Mouse (Mus musculus): ENCODE data around the gene Dgkz. TPM values are rescaled to one million over a fixed set of nuclear protein-coding genes. Genes with fewer than 3 reads are reported as not detected.

Gene Dgkz
- polyA plus RNA-seq, 1 experiment from 2014 or later, result 36.3 TPM

DNA sequence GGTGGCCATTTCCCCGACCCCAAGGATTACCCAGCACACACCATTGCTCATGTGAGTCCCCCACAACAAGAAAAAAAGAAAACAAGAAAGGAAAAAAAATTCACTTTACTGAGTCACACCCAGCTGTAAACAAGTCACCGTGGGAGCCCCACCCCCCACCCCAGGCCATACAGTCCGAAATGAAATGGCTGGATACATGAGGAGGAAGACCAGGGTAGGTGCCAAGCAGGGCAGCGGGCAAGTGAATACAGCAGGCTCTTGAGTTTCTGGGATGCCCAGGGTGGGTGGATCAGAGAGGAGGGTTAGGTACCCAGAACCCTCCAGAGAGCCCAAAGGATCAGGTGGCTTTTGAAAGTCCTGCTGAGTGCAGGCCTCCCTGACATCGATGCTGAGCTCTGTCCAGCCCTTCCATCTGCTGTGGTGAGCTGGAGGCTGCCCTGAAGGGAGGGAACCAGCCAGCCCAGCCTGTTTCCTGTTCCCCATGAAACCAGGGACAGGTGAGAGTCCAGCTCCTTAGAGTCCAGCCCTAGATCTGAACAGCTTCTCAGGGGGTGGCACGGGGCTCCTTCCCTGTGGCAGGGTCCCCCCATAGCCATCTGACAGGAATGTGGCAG, 42.8 kb downstream of the Dgkz start:
- H3K4me2 ChIP-seq (replicated peaks), result peak overlapping the region; percentile 78
- no peaks in the 10 kb centered on the region for H3K9me3 ChIP-seq (replicated peaks)
- no peak overlapping the region for H3K4me3 ChIP-seq (replicated peaks)
- peak overlapping the region; percentile 35; the same call in 1 of the 2 replicates for H3K27ac ChIP-seq (replicated peaks)
- no peaks in the 10 kb centered on the region for H3K27me3 ChIP-seq
- no peak overlapping the region for H3K9ac ChIP-seq
- peaks cover 41% of the 10 kb centered on the region for H3K4me1 ChIP-seq
- 17% methylated on average over 6 of the region's 6 CpGs for WGBS
- ATAC-seq (ENCODE audit: insufficient number of reproducible peaks, low FRiP score, low TSS enrichment, low read depth), result no peak
- peaks cover 39% of the 10 kb centered on the region for H3K36me3 ChIP-seq

DNA sequence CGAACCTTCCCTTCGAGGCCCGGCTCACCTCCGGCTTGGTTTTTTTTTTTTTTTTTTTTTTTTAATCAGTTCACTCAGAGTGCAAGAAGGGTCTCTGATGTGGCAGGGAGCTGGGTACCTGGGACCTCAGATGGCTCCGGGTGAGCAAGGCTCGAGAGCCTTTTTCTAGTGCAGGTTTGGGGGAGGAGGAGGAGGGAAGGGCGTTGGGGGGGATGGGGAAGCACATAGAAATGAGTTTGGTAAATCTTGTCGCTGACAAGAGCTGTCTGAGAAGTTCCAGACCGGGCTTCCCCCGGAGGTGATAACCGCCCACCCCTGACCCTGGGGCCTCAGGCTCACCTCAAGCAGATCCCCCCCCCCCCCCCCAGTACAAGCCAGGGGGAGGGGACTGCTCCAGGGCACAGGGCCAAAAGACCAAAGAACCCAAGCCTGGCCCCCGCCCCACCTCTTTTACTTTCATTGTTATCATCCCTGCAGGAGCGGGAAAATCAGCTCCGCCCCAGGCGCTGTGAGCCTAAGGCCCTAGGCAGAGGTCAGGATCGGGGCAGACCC, 43.4 kb downstream of the Dgkz start, which contains the start of gene Mdk:
Gene Mdk, minus strand, starts transcription at position 138 of the 552 bp plus-strand sequence.
- H3K9ac ChIP-seq, result peak within 1 kb of the TSS; percentile 77
- H3K27me3 ChIP-seq, result no peaks in the 10 kb centered on the region
- H3K27ac ChIP-seq (replicated peaks), result peak within 1 kb of the TSS; percentile 92
- no peak for ATAC-seq (ENCODE audit: insufficient number of reproducible peaks, low FRiP score, low TSS enrichment, low read depth)
- 6% methylated on average over 16 of the region's 16 CpGs for WGBS
- H3K36me3 ChIP-seq, result peaks cover 32% of the 10 kb centered on the region
- peaks cover 43% of the 10 kb centered on the region for H3K4me1 ChIP-seq
- no peaks in the 10 kb centered on the region for H3K9me3 ChIP-seq (replicated peaks)
- peak within 1 kb of the TSS; percentile 70 for H3K4me3 ChIP-seq (replicated peaks)
- H3K4me2 ChIP-seq (replicated peaks), result peak within 1 kb of the TSS; percentile 78

DNA sequence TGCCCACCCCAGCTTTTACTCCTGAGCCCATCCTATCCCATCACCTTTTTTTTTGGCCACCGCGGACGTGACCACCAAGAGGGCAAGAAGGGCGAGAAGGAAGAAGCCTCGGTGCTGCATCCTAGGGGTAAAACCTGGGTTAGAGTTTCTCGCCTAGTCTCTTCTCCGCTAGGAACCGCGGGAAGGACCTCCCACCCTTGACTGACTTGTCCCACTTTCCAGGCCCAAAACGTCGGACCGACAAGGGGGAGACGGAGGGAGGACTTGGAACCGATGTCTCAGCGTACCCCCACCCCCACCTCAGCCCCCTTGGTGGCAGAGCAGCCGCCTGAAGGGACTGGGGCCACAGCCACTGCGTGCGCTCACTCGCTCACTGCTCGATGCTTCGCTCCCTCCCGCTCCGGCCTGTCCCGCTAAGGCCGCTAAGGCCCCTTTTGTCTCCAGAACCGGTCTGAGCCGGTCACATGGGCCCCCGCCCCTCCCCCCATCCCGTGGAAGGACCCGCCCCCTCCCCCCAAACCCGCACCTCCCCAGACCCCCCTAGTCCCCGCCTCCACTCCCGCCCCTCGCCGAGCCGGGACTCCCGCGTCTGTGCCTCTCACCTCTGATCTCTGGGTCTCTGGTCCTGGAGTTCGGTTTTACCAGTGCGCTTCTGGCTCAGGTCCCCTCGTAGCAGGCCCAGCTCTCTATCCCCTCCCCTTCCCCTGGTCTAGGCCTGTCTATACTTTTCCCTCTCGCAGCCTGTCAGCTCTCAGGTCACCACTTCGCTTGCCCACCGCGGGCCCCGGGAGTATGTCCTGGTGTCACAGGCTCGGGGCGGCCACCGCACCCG, 44.1 kb downstream of the Dgkz start:
- H3K9ac ChIP-seq, result peak overlapping the region; percentile 77
- WGBS, result 2% methylated on average over 44 of the region's 50 CpGs
- H3K4me2 ChIP-seq (replicated peaks), result peak overlapping the region; percentile 78
- H3K27me3 ChIP-seq, result no peaks in the 10 kb centered on the region
- H3K9me3 ChIP-seq (replicated peaks), result no peaks in the 10 kb centered on the region
- peak overlapping the region; percentile 92 for H3K27ac ChIP-seq (replicated peaks)
- peak overlapping the region; percentile 70 for H3K4me3 ChIP-seq (replicated peaks)
- ATAC-seq (ENCODE audit: insufficient number of reproducible peaks, low FRiP score, low TSS enrichment, low read depth), result peak; percentile 62
- H3K36me3 ChIP-seq, result peaks cover 26% of the 10 kb centered on the region
- H3K4me1 ChIP-seq, result peaks cover 43% of the 10 kb centered on the region

DNA sequence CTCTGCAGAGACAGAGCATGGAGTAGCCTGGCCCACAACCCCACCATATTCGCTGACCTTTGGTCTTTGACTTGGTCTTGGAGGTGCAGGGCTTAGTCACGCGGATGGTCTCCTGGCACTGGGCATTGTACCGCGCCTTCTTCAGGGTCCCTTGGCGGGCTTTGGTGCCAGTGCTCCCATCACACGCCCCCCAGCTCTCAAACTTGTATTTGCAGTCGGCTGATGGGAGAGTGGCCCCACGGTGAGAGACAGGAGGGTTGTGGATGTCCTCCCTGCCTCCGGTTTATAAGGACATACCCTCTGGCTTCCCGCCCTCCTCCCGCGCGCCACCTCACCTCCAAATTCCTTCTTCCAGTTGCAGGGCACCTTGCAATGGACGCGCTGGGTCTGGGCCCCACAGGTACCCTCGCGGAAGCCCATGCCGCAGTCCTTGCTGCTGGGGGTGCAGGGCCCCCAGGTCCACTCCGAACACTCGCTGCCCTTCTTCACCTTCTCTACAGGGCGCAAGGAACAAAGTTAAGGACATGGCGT, 44.8 kb downstream of the Dgkz start:
- peak overlapping the region; percentile 92 for H3K27ac ChIP-seq (replicated peaks)
- peaks cover 18% of the 10 kb centered on the region for H3K36me3 ChIP-seq
- H3K4me3 ChIP-seq (replicated peaks), result peak overlapping the region; percentile 70
- whole genome bisulfite sequencing, result 2% methylated on average over 23 of the region's 23 CpGs
- H3K9me3 ChIP-seq (replicated peaks), result no peaks in the 10 kb centered on the region
- no peaks in the 10 kb centered on the region for H3K27me3 ChIP-seq
- ATAC-seq (ENCODE audit: insufficient number of reproducible peaks, low FRiP score, low TSS enrichment, low read depth), result no peak
- H3K4me1 ChIP-seq, result peaks cover 43% of the 10 kb centered on the region
- H3K4me2 ChIP-seq (replicated peaks), result peak overlapping the region; percentile 78
- H3K9ac ChIP-seq, result peak overlapping the region; percentile 77

DNA sequence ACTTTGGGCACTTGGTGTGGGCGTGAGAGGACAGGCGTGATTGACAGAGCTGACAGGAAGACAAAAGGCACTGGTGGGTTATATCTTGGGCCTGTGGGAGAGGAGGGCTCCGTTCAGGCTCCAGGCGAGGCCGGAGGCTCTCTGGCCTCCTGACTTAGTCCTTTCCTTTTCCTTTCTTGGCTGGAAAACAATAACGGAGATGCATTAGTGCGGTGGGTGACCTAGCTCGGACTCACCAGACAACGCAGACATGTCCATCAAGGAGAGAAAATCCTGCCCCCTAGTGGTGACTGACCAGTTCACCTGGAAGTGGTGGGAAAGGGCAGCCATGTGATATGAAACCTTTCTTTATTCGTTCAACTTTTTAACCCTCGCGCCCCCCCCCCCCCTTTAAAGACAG, 45.7 kb downstream of the Dgkz start:
- H3K27me3 ChIP-seq, result peaks cover 5% of the 10 kb centered on the region; the same call in 1 of the 2 replicates
- H3K4me3 ChIP-seq (replicated peaks), result peak overlapping the region; percentile 70
- no peaks in the 10 kb centered on the region for H3K9me3 ChIP-seq (replicated peaks)
- H3K9ac ChIP-seq, result no peak overlapping the region
- WGBS, result 12% methylated on average over 12 of the region's 12 CpGs
- ATAC-seq (ENCODE audit: insufficient number of reproducible peaks, low FRiP score, low TSS enrichment, low read depth), result no peak
- H3K36me3 ChIP-seq, result peaks cover 9% of the 10 kb centered on the region
- peak overlapping the region; percentile 78 for H3K4me2 ChIP-seq (replicated peaks)
- no peak overlapping the region for H3K27ac ChIP-seq (replicated peaks)
- H3K4me1 ChIP-seq, result peaks cover 43% of the 10 kb centered on the region

DNA sequence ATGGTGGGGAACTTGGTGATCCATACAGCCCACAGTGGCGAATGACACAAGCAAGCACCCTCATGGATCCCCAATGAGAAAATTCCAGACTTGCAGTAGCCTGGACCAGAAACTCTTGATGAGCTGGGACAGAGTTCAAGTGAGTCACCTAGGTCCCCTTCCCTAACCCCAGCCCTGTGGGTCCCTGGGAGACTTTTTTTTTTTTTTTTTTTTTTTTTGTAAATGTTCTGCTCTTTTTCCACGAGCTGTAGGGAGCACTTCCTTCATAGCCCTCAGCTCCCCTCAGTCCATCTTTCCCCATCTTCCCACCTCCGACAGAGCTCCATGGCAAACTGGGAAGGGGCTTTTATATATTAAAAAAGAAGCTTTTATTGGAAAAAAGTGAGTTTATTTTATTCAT, 46.2 kb downstream of the Dgkz start:
- ATAC-seq (ENCODE audit: insufficient number of reproducible peaks, low FRiP score, low TSS enrichment, low read depth), result no peak
- Histone ChIP-seq H3K36me3 (peaks cover 5% of the 10 kb centered on the region), H3K4me2 (replicated peaks) (peak overlapping the region; percentile 78; the same call in 1 of the 2 replicates), H3K4me3 (replicated peaks) (no peak overlapping the region), H3K4me1 (peaks cover 43% of the 10 kb centered on the region), H3K9me3 (replicated peaks) (no peaks in the 10 kb centered on the region), H3K27me3 (peaks cover 8% of the 10 kb centered on the region; the same call in 1 of the 2 replicates), H3K27ac (replicated peaks) (no peak overlapping the region), H3K9ac (no peak overlapping the region)
- whole genome bisulfite sequencing, result 63% methylated on average over 3 of the region's 3 CpGs

DNA sequence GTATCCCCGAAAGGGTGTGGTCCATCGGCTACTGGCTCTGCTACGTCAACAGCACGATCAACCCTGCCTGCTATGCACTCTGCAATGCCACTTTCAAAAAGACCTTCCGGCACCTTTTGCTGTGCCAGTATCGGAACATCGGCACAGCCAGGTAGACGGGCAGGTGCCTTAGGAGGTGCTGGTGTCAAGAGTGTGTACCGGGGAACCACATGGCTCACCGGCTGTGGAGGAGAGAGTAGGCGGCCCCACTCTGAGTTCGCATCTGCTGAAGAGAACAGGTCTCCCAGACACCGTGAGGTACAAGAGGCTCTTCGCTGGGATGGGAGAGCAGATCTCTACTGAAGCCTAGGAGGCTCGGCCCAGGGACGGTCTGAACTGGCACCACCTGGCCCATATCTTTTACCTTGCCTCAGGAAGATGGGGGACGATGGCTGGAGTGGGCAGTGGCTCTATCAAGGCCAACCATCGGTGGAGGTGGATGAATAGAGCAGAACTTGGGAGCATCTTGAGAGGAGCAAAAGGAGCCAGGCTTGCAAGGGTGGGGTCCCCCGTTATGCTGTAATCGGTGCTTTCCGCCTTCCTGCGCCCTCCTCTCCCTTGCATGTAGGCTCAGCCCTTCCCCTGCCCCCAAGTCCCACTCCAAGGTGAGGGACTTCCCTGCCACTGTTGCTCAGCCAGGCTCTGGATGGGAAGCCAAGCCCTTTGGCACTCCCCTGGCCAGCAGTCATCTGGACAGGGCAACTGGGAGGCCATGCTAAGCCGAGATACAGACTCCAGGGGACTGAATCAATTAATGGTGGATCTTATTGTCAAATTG, 46.9 kb downstream of the Dgkz start:
- H3K4me3 ChIP-seq (replicated peaks), result no peak overlapping the region
- no peak overlapping the region for H3K27ac ChIP-seq (replicated peaks)
- H3K36me3 ChIP-seq, result no peaks in the 10 kb centered on the region
- no peak overlapping the region for H3K9ac ChIP-seq
- H3K4me1 ChIP-seq, result peaks cover 45% of the 10 kb centered on the region
- no peak overlapping the region for H3K4me2 ChIP-seq (replicated peaks)
- peaks cover 11% of the 10 kb centered on the region for H3K27me3 ChIP-seq
- ATAC-seq (ENCODE audit: insufficient number of reproducible peaks, low FRiP score, low TSS enrichment, low read depth), result no peak
- no peaks in the 10 kb centered on the region for H3K9me3 ChIP-seq (replicated peaks)
- WGBS, result 74% methylated on average over 23 of the region's 23 CpGs

DNA sequence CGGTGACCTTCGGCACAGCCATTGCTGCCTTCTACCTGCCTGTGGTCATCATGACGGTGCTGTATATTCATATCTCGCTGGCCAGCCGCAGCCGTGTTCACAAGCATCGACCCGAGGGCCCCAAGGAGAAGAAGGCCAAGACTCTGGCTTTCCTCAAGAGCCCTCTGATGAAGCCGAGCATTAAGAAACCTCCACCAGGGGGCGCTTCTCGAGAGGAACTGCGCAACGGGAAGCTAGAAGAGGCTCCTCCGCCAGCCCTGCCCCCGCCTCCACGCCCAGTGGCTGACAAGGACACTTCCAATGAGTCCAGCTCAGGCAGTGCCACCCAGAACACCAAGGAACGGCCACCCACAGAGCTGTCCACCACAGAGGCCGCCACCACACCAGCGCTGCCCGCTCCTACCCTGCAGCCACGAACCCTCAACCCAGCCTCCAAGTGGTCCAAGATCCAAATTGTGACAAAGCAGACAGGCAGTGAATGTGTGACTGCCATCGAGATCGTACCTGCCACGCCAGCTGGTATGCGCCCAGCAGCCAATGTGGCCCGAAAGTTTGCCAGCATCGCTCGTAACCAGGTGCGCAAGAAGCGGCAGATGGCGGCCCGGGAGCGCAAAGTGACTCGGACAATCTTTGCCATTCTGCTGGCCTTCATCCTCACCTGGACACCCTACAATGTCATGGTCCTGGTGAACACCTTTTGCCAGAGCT, 47.7 kb downstream of the Dgkz start:
- WGBS, result 47% methylated on average over 34 of the region's 34 CpGs
- no peak overlapping the region for H3K27ac ChIP-seq (replicated peaks)
- H3K9ac ChIP-seq, result no peak overlapping the region
- H3K27me3 ChIP-seq, result peaks cover 19% of the 10 kb centered on the region
- no peak overlapping the region for H3K4me3 ChIP-seq (replicated peaks)
- peaks cover 45% of the 10 kb centered on the region for H3K4me1 ChIP-seq
- ATAC-seq (ENCODE audit: insufficient number of reproducible peaks, low FRiP score, low TSS enrichment, low read depth), result no peak
- no peaks in the 10 kb centered on the region for H3K36me3 ChIP-seq
- no peaks in the 10 kb centered on the region for H3K9me3 ChIP-seq (replicated peaks)
- H3K4me2 ChIP-seq (replicated peaks), result peak overlapping the region; percentile 32

DNA sequence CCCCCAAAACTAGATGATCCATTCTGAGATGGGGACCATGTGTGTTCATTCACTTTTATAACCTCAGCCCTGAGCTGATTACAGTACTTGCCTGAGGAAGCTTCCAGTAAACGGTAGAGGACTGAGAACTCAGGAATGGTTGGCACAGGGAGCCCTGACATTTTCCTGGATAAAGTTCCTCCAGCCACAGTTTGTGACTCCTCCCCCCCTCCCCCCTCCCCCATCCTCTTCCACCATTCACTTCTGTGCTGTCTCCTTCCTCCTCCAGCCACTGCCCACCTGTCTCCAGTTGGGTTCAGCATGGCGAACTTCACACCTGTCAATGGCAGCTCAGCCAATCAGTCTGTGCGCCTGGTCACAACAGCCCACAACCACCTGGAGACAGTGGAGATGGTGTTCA, 48.7 kb downstream of the Dgkz start, which contains the start of gene Chrm4:
Gene Chrm4, plus strand, starts transcription at position 301 of the 400 bp plus-strand sequence.
- 74% methylated on average over 3 of the region's 3 CpGs for WGBS
- Histone ChIP-seq H3K9ac (no peak within 1 kb of the TSS), H3K4me3 (replicated peaks) (no peak within 1 kb of the TSS), H3K4me1 (peaks cover 44% of the 10 kb centered on the region), H3K27me3 (peaks cover 29% of the 10 kb centered on the region), H3K36me3 (no peaks in the 10 kb centered on the region), H3K4me2 (replicated peaks) (peak within 1 kb of the TSS; percentile 32), H3K27ac (replicated peaks) (no peak within 1 kb of the TSS), H3K9me3 (replicated peaks) (no peaks in the 10 kb centered on the region)
- no peak for ATAC-seq (ENCODE audit: insufficient number of reproducible peaks, low FRiP score, low TSS enrichment, low read depth)

DNA sequence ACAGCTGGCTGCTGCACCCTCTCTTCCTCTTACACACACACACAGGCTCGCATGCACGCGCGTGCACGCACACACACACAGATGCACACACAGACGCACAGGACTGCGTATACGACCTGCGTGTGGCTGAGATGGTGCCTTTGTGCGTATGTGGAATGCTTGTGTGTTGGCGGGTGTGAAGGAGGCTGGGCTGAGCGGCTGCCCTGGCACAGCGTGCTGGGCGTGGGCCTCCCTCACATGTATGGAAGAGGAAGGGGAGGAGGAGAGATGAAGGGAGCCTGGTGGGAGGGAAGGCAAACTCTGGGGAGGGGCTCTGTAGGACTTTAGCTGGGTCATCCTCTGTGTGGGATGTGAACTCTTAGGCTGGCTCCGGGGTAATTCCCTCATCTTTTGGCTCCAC, 50.2 kb downstream of the Dgkz start:
- no peak overlapping the region for H3K27ac ChIP-seq (replicated peaks)
- no peak overlapping the region for H3K4me3 ChIP-seq (replicated peaks)
- H3K4me1 ChIP-seq, result peaks cover 45% of the 10 kb centered on the region
- peaks cover 44% of the 10 kb centered on the region for H3K27me3 ChIP-seq
- WGBS, result 75% methylated on average over 15 of the region's 15 CpGs
- no peak for ATAC-seq (ENCODE audit: insufficient number of reproducible peaks, low FRiP score, low TSS enrichment, low read depth)
- H3K9ac ChIP-seq, result no peak overlapping the region
- H3K9me3 ChIP-seq (replicated peaks), result no peaks in the 10 kb centered on the region
- no peak overlapping the region for H3K4me2 ChIP-seq (replicated peaks)
- H3K36me3 ChIP-seq, result no peaks in the 10 kb centered on the region
